Mouse (Mus musculus): Measurements from ENCODE around the gene Cbln1.
A peak's percentile ranks its signal among the peaks of the same experiment; 100 is the strongest.

The Cbln1 gene

GRCm38 (mm10) chr8:87472271-87473236 is at the start of gene Cbln1:
TSS of gene Cbln1 (minus strand) at chr8:87472609.
- DNase-seq (ENCODE audit: low read depth, low spot score), result peak; percentile 98

GRCm38 (mm10) chr8:87517132-87517531 is 44.7 kb upstream of the Cbln1 start:
- peak; percentile 31 for DNase-seq (ENCODE audit: low read depth, low spot score)

DNA sequence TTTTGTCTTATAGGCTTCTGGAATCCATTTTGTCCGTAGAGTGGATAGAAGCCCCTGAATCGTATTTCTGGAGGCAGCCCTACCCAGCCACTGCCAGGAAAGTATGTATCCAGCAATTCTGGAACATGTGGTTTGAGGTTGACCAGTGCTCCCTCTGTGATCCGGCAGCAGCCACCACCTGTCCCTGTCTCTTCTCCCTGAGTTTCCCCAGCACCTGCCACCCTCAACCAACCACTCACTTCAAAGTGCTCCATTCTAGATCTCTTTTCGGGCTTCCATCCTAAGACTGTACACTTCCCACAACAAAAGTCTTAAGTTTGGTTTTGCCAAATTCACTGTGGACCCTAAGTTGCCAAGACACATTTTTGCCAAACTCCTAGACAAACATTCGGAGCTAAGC is 41.4 kb upstream of the Cbln1 start:
- DNase-seq (ENCODE audit: low read depth, low spot score), result no peak

GRCm38 (mm10) chr8:87513350-87513749 is 40.9 kb upstream of the Cbln1 start:
- DNase-seq (ENCODE audit: low read depth, low spot score), result peak; percentile 60

DNA sequence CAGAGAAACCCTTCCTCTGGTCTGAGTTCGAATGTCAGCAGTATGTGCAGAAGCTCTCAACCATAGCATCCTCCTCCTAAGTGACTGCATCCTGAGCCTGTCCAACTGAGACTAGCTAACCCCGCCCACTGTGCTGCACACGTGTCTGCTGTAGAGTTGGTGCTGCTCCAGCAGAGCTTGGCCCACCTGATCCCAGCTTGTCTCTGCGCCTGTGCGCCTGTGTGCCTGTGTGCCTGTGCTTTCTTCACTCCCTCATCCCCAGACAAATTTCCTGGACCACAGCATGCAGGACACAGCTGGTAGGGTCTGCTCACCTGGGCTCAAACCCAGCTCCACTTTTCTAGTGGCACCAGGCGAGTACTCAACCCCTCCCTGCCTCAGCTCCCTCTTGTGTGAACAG is 40.2 kb upstream of the Cbln1 start:
- DNase-seq (ENCODE audit: low read depth, low spot score), result peak; percentile 72

- no peak for DNase-seq (ENCODE audit: low read depth, low spot score)
Observed at GRCm38 (mm10) chr8:87507046-87507445, 34.6 kb upstream of the Cbln1 start.

DNA sequence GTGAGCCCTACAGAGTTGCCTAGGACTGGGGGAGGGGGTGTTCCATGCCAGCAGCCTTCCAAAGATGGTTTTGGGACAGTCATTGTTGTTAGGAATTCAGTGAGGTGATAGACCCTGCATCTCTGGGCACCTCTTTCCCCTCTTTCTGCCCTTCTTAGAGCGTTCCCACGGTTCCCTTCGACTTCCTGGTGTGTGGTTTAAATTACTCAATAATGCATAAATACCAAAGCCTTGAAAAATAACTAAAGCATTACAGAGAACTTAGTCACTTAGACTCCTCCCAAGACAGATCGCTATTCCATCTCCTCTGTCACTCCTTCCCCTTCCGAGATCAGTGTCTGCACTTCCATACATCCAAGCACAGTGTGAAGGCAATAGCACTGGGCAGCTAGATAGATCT is 32.0 kb upstream of the Cbln1 start:
- no peak for DNase-seq (ENCODE audit: low read depth, low spot score)

- DNase-seq (ENCODE audit: low read depth, low spot score), result peak; percentile 49
Observed at GRCm38 (mm10) chr8:87502684-87503083, 30.3 kb upstream of the Cbln1 start.

DNA sequence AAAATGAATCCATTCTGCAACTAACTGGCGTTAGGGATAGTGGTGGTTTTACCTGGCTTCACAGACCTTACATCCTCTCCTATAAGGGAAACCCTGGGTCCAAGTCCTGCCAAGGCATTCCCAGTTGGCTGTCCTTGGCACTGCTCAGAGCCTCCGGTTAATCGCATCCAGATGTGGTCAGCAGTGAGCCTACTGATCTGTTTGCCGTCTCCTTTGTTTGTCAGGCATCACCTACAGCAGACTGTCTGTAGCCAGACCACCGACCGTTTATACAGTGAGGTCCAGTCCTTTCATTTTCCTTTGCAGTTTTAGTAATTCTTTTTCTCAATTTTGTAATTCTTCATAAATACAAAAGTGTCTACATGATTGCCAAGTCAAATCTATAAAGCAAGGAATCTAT is 25.2 kb upstream of the Cbln1 start:
- no peak for DNase-seq (ENCODE audit: low read depth, low spot score)

DNA sequence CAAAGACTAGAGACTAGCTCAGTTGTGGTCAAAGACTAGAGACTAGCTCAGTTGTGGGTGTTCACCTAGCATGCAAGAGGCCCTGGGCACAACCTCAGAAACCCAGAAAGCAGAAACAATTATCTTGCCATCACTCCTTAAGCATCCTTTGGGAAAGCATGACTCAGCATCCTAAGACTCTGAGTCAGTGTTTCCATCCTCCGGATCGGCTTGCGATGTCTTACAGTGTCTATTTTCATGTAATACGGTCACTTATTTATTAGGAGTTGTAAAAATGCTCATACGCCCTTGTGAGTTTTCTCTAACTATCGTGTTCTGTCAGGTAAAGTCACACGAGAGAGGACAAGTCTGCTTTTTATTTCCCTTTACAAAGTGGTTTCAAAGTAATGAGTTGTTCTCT is 24.1 kb upstream of the Cbln1 start:
- DNase-seq (ENCODE audit: low read depth, low spot score), result peak; percentile 58

GRCm38 (mm10) chr8:87494862-87495261 is 22.5 kb upstream of the Cbln1 start:
- DNase-seq (ENCODE audit: low read depth, low spot score), result peak; percentile 35

DNA sequence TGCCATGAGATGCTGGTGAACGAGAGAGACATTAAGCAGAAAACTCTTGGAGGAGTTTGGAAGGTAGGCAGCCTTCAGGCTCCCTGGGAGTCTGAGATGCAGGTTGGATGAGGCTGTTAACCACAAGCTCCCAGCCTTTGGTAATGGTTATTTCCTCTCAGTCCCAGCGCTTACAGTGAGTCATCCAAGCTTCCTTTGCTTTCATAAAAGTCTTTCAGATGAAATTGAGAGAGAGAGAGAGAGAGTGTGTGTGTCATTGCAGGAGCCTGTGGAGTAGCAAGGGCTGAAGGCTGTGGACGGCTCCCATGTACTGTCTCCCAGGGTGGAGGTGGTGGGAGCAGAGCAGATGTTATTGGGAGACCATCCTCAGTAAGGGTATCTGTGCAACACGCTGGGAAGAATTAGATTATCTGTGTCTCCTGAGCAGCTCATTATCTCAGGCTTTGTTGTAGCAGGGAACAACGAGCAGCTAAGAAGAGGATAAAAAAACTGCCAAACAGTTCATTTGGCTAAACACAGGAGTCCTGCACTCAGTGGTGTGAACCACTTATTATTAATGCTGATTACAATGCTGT is 17.5 kb upstream of the Cbln1 start:
- peak; percentile 54 for DNase-seq (ENCODE audit: low read depth, low spot score)

- no peak for DNase-seq (ENCODE audit: low read depth, low spot score)
Observed at GRCm38 (mm10) chr8:87481396-87481795, 9.0 kb upstream of the Cbln1 start.

- DNase-seq (ENCODE audit: low read depth, low spot score), result peak; percentile 59
Observed at GRCm38 (mm10) chr8:87478221-87478620, 5.8 kb upstream of the Cbln1 start.

- DNase-seq (ENCODE audit: low read depth, low spot score), result peak; percentile 40
Observed at GRCm38 (mm10) chr8:87477102-87477645, 4.8 kb upstream of the Cbln1 start.

- DNase-seq (ENCODE audit: low read depth, low spot score), result peak; percentile 69
Observed at GRCm38 (mm10) chr8:87475551-87475950, 3.1 kb upstream of the Cbln1 start.

DNA sequence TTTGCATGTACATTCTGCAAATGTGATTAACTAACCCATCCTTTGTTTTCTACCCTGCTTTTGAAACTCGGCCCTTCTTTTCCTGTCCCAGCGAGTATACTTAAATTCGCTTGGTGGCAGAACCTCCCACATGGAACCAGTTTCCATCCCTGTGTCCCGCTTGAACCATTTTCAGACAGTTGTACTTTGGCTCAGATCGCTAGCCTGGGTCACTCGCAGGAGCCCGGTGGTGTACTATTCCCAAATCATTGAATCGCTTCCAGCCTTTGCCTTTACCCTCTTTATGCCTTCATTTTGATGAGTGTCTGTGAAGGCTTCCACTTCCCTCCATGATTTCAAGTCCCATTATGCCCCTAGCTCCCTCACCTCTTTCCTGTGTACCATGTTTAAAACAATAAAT is 2.0 kb upstream of the Cbln1 start:
- peak; percentile 31 for DNase-seq (ENCODE audit: low read depth, low spot score)

DNA sequence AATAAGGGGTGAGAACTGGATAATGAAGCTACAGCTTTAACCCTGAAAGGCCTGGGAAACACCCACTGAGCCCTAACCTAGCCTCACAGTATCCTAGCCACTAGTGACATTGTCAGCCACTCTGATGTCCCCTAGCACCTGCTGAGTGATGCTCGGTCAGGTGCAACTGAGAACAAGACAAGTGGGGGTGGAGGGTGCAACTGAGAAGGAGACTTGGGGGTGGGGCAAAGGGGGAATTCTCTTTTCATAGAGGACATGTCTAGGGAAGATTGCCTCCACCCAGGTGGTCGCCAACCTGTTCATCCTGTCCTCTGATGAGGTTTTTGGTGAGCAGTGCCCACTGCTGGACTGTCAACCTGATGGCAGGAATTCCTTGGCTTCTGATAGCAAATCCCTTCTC is 1.5 kb upstream of the Cbln1 start:
- peak; percentile 68 for DNase-seq (ENCODE audit: low read depth, low spot score)

- DNase-seq (ENCODE audit: low read depth, low spot score), result peak; percentile 39
Observed at GRCm38 (mm10) chr8:87473314-87473713, 905 bp upstream of the Cbln1 start.

- DNase-seq (ENCODE audit: low read depth, low spot score), result peak; percentile 28
Observed at GRCm38 (mm10) chr8:87471603-87472270, 672 bp downstream of the Cbln1 start.

GRCm38 (mm10) chr8:87470834-87471602 is 1.4 kb downstream of the Cbln1 start:
- peak; percentile 24 for DNase-seq (ENCODE audit: low read depth, low spot score)
